Mouse (Mus musculus) embryonic facial prominence, embryonic 13.5 days (tissue): ENCODE results near the gene Sgo2a. TPM values are rescaled to one million over a fixed set of nuclear protein-coding genes. Genes with fewer than 3 reads are reported as not detected.

ENCODE experiments used
- ATAC-seq: fragments of 200-750 bp; cut with Nextera tagmentation; 2 replicates; pipeline ENCODE4 v1.8.0; 2017; ENCODE audit warnings: low read depth; ENCODE audit not compliant: insufficient number of reproducible peaks, insufficient read depth, low FRiP score, low TSS enrichment
- H3K27ac ChIP-seq: fragments of 300-500 bp; sonication (generic); 2 replicates; pipeline ENCODE4 v1.5.1; 2015; ENCODE audit warnings: moderate library complexity, mild to moderate bottlenecking, inconsistent platforms
- H3K27me3 ChIP-seq: fragments of 300-500 bp; sonication (generic); 2 replicates; pipeline ENCODE4 v1.6.1; 2015; ENCODE audit warnings: mild to moderate bottlenecking, inconsistent platforms
- H3K36me3 ChIP-seq: fragments of 300-500 bp; sonication (generic); 2 replicates; pipeline ENCODE4 v1.6.1; 2015; ENCODE audit warnings: mild to moderate bottlenecking, inconsistent platforms
- H3K4me1 ChIP-seq: fragments of 300-500 bp; sonication (generic); 2 replicates; pipeline ENCODE4 v1.6.1; 2015; ENCODE audit warnings: inconsistent platforms
- H3K4me2 ChIP-seq: fragments of 300-500 bp; sonication (generic); 2 replicates; pipeline ENCODE4 v1.6.1; 2015; ENCODE audit warnings: moderate library complexity, mild to moderate bottlenecking, inconsistent platforms
- H3K4me3 ChIP-seq: fragments of 300-500 bp; sonication (generic); 2 replicates; pipeline ENCODE4 v1.5.1; 2015; ENCODE audit warnings: mild to moderate bottlenecking, inconsistent platforms
- H3K9ac ChIP-seq: fragments of 300-500 bp; sonication (generic); 2 replicates; pipeline ENCODE4 v1.6.1; 2015; ENCODE audit warnings: mild to moderate bottlenecking, inconsistent platforms
- H3K9me3 ChIP-seq: fragments of 300-500 bp; sonication (generic); 2 replicates; pipeline ENCODE4 v1.6.1; 2016; ENCODE audit warnings: inconsistent platforms
- WGBS: fragments of 180-500 bp; shearing (Covaris S2); methylation state at CpG from one replicate; pipeline ENCODE4 v1.1.7; 2015; ENCODE audit warnings: mixed read lengths; 5-methylcytosine and 5-hydroxymethylcytosine counted together
- polyA plus RNA-seq: library from polyadenylated mRNA; unstranded; fragments of >200 nt; fragmentation: Nextera tagmentation; extraction: Ambion mirVana; gene quantifications from 2 replicates; pipeline ENCODE4 v1.2.1, GENCODE M21; 2015

Sgo2a gene
- polyA plus RNA-seq, result 20.3 and 21.9 TPM in 2 replicates

DNA sequence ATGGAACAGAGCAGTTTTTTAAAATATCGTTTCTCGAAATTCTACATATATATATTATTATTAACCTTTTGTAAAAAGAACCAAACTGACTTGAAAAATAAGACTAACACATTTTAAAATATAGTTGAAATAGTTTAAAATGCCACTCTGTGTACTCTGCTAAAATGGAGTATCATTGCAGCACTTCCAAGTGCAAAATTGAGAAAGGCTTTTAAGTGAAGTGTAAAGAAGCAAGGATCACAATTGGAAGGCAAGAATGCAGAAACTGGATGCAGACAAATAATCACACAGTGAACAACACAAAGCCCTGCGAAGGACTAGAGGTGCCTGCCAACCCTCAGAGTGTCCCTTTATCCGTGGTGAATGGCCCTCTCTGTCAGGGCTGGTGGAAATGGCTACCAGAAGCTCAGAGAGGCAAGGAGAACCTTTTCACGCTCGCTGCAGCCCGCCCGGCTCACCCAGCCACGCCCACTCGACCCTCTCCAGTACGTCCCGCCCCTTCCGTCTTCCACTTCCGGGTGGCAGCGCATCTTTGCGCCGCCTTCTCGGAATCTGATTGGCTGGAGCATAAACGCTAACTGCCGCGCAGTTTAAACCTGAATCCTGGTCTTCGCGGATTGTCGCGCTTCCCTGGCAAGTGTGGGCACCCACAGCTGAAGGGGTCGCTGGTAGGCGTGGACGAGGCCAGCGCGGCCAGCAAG lies at the start of gene Sgo2a:
Gene Sgo2a, plus strand, starts transcription at position 540 of the 701 bp plus-strand sequence.
- peak; percentile 92 for ATAC-seq
- peak within 1 kb of the TSS; percentile 96 for H3K4me3 ChIP-seq
- peaks cover 15% of the 10 kb centered on the region for H3K4me1 ChIP-seq
- H3K4me2 ChIP-seq, result peak within 1 kb of the TSS; percentile 88
- H3K27me3 ChIP-seq, result no peaks in the 10 kb centered on the region
- H3K36me3 ChIP-seq, result 0 out of 2 replicates have a peak, but pooled peaks cover 3% of the 10 kb centered on the region
- H3K9ac ChIP-seq, result peak within 1 kb of the TSS; percentile 83
- no peaks in the 10 kb centered on the region for H3K9me3 ChIP-seq
- 6% methylated on average over 30 of the region's 30 CpGs for WGBS
- peak within 1 kb of the TSS; percentile 80 for H3K27ac ChIP-seq

DNA sequence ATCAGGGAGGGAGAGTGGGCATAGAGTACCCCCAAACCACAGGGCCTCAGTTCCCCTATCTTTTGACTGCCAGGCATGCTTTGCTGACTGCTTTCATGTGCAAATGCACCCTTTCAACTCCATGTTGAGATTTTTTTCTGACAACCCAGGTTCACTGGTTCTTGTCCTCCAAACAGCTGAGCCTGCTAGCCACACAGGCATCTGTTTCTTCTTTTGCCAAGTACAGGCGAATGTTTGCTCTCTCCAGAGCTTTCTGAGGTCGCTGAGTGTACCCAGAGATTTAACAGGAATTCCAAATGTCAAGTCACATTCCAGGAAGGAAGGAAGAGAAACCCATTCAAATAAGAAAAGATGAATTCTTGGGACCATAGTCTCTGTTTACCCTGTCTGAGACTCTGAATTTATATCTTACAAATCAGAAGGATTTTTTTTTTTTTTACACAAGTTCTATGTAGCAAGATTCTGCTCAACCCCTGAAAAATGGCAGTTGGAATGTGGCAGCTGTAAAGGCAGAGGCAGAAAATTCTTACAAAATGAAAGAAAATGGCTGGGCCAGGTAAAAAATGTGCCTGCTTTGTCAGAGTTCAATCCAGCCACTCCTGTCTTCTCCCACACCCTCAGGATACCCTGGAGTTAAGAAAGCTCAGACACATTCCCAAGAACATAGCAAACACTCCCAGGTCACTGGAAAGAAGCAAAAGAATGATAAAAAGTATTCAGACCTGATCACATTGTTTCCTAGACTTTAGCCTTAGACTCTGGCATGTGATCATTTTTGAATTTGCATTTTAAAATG lies 48.0 kb upstream of the Sgo2a start:
- Histone ChIP-seq H3K4me1 (peaks cover 18% of the 10 kb centered on the region), H3K4me2 (no peak overlapping the region), H3K9me3 (no peaks in the 10 kb centered on the region), H3K36me3 (peaks cover 35% of the 10 kb centered on the region), H3K27ac (no peak overlapping the region), H3K27me3 (no peaks in the 10 kb centered on the region), H3K9ac (no peak overlapping the region; the same call in 1 of the 2 replicates), H3K4me3 (no peak overlapping the region)
- ATAC-seq, result no peak
- 9% methylated on average over 2 of the region's 2 CpGs for WGBS

GRCm38 (mm10) chr1:57949195-57949594 lies 46.6 kb upstream of the Sgo2a start:
- Histone ChIP-seq H3K9me3 (no peaks in the 10 kb centered on the region), H3K4me2 (no peak overlapping the region), H3K36me3 (peaks cover 30% of the 10 kb centered on the region), H3K27me3 (no peaks in the 10 kb centered on the region), H3K4me3 (no peak overlapping the region), H3K4me1 (peaks cover 18% of the 10 kb centered on the region), H3K9ac (no peak overlapping the region), H3K27ac (no peak overlapping the region)
- ATAC-seq, result no peak
- WGBS, result 5% methylated on average over 1 of the region's 1 CpGs

- H3K4me2 ChIP-seq, result no peak overlapping the region
- no peak overlapping the region for H3K4me3 ChIP-seq
- H3K9me3 ChIP-seq, result no peaks in the 10 kb centered on the region
- peaks cover 18% of the 10 kb centered on the region for H3K4me1 ChIP-seq
- 71% methylated on average over 5 of the region's 5 CpGs for WGBS
- H3K27me3 ChIP-seq, result no peaks in the 10 kb centered on the region
- H3K36me3 ChIP-seq, result peaks cover 29% of the 10 kb centered on the region
- H3K27ac ChIP-seq, result no peak overlapping the region
- no peak for ATAC-seq
- no peak overlapping the region for H3K9ac ChIP-seq
Observed at GRCm38 (mm10) chr1:57949716-57950115, 46.1 kb upstream of the Sgo2a start.

- Histone ChIP-seq H3K36me3 (peaks cover 40% of the 10 kb centered on the region), H3K9ac (no peak overlapping the region)
- ATAC-seq, result no peak
Observed at GRCm38 (mm10) chr1:57952509-57952908, 43.3 kb upstream of the Sgo2a start.

DNA sequence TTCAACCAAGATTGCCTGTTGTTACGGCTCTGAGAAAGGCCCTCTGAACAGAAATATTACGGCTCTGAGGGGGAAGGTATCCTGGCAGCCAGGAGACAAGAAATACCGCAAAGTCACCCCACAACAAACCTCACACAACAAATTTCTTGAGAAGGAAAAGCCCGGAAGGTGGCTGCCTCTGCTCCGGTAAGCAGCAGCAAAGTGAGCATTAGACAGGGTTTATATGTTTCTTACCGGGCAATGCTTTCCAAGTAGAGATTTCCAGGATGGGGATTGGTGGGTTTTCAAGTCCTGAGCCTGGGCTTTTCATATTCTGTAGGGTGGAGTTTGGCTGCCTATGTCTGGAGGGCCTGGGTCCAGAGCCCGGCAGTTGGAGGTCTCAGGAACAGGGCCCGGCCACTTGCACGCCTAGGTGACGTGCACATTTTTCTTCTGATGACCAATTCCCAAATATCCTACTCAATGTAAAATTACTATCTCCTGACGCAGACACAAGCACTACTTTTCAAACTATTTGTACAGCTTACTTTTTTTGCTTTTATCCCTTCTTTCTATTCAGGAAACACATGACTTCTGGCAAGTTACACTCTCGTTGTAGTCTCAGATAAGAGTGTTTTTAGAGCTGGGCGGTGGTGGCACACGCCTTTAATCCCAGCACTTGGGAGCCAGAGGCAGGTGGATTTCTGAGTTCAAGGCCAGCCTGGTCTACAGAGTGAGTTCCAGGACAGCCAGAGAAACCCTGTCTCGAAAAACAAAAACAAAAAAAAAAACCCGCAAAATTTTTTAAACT lies 42.0 kb upstream of the Sgo2a start:
- no peak overlapping the region for H3K27ac ChIP-seq
- WGBS, result 88% methylated on average over 16 of the region's 16 CpGs
- no peak for ATAC-seq
- H3K9ac ChIP-seq, result no peak overlapping the region
- no peak overlapping the region for H3K4me2 ChIP-seq
- peaks cover 8% of the 10 kb centered on the region; the same call in 1 of the 2 replicates for H3K4me1 ChIP-seq
- H3K27me3 ChIP-seq, result no peaks in the 10 kb centered on the region
- peaks cover 45% of the 10 kb centered on the region for H3K36me3 ChIP-seq
- H3K9me3 ChIP-seq, result no peaks in the 10 kb centered on the region
- no peak overlapping the region for H3K4me3 ChIP-seq

More at GRCm38 (mm10) chr1:57952509-57952908, 43.3 kb upstream of the Sgo2a start:
- Histone ChIP-seq H3K27ac (no peak overlapping the region), H3K9me3 (no peaks in the 10 kb centered on the region), H3K4me2 (no peak overlapping the region), H3K4me3 (no peak overlapping the region), H3K27me3 (no peaks in the 10 kb centered on the region), H3K4me1 (peaks cover 15% of the 10 kb centered on the region)
- WGBS, result 93% methylated on average over 4 of the region's 4 CpGs

DNA sequence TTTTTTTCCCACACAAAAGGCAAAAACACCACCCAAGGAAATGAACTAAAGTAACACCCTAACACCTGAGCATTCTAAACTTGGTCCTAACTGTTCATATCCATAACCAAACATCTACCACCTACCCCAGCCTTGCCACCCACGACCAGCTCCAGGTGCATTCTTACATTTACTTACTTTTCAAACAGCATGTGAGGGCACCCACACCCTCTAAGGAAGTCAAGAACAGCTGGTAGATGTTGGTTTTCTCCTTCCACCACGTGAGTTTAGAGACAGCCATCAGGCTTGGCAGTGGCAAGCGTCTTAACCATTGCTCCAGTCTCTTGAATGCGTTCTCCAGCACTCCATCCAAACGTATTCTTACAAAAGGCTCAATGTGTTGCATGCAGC lies 41.4 kb upstream of the Sgo2a start:
- no peaks in the 10 kb centered on the region for H3K27me3 ChIP-seq
- no peak overlapping the region for H3K4me3 ChIP-seq
- whole genome bisulfite sequencing, result 80% methylated on average over 5 of the region's 5 CpGs
- H3K36me3 ChIP-seq, result peaks cover 51% of the 10 kb centered on the region
- H3K4me1 ChIP-seq, result peaks cover 4% of the 10 kb centered on the region; the same call in 1 of the 2 replicates
- H3K4me2 ChIP-seq, result no peak overlapping the region
- no peak overlapping the region for H3K27ac ChIP-seq
- H3K9me3 ChIP-seq, result no peaks in the 10 kb centered on the region
- H3K9ac ChIP-seq, result no peak overlapping the region
- no peak for ATAC-seq

GRCm38 (mm10) chr1:57955774-57956173 lies 40.0 kb upstream of the Sgo2a start:
- ATAC-seq, result no peak
- Histone ChIP-seq H3K4me3 (no peak overlapping the region), H3K27me3 (no peaks in the 10 kb centered on the region), H3K4me1 (peaks cover 4% of the 10 kb centered on the region; the same call in 1 of the 2 replicates), H3K9me3 (no peaks in the 10 kb centered on the region), H3K9ac (no peak overlapping the region), H3K4me2 (no peak overlapping the region), H3K36me3 (peaks cover 56% of the 10 kb centered on the region), H3K27ac (no peak overlapping the region)
- 91% methylated on average over 1 of the region's 1 CpGs for WGBS

DNA sequence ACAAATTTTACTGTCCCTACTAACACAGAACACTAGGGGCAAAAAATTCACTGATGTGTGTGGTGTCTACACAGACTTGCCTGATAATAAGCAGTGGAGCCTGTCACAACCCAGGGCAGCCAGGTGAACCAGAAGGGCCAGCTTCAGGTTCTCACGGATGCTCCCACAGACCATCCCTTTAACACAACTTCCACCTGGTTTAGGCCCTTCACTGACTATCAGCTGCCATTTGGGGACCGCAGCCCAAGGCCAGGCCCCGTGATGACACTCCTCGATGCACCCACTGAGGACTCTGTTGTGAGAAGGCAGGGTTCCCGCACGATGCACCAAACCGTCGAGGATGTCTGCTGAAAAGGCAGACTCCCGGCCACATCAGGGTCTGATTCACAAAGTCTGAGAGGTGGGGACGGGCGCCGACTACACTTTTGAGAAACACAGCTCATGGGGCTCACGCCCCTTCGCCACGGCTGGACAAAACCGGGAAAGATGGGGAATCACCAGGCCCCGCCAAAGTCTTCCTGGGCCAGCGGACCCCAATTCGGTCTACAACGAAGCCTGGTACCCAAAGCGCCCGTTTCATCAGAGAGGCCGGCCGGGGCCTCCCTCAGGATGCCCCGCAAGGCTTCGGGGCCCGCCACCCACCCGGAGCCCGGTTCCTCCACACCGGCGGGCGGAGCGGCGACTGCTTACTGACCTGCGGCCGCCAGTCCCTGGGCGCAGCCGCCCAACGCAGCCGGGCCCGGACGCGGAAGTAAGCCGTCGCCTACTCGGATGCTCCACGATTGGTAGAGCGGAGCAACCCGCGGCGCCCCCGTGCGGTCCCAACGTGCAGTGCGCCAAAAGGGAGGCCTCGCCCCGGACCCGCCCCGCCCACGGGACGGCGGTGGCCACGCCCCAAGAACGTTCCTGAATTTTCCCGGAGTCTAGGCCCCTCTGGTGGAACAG lies 26.2 kb upstream of the Sgo2a start:
- WGBS, result under 1% methylated on average over 65 of the region's 65 CpGs
- peak; percentile 96 for ATAC-seq
- H3K4me2 ChIP-seq, result peak overlapping the region; percentile 88
- peak overlapping the region; percentile 92 for H3K9ac ChIP-seq
- no peaks in the 10 kb centered on the region for H3K9me3 ChIP-seq
- H3K27me3 ChIP-seq, result no peaks in the 10 kb centered on the region
- H3K36me3 ChIP-seq, result peaks cover 15% of the 10 kb centered on the region
- peak overlapping the region; percentile 82 for H3K27ac ChIP-seq
- H3K4me1 ChIP-seq, result peaks cover 7% of the 10 kb centered on the region
- H3K4me3 ChIP-seq, result peak overlapping the region; percentile 83

GRCm38 (mm10) chr1:57971588-57971987 lies 24.2 kb upstream of the Sgo2a start:
- WGBS, result 85% methylated on average over 2 of the region's 2 CpGs
- peaks cover 5% of the 10 kb centered on the region for H3K36me3 ChIP-seq

More at GRCm38 (mm10) chr1:57971588-57971987, 24.2 kb upstream of the Sgo2a start:
- Histone ChIP-seq H3K4me1 (peaks cover 7% of the 10 kb centered on the region), H3K9ac (no peak overlapping the region), H3K27me3 (no peaks in the 10 kb centered on the region), H3K4me3 (no peak overlapping the region), H3K9me3 (no peaks in the 10 kb centered on the region), H3K27ac (no peak overlapping the region), H3K4me2 (no peak overlapping the region)
- no peak for ATAC-seq
